Mouse (Mus musculus) spleen, adult 2 months (tissue): ENCODE measurements around the gene Prg2. TPM values are rescaled to one million over a fixed set of nuclear protein-coding genes. Genes with fewer than 3 reads are reported as not detected.
A peak's percentile ranks its signal among the peaks of the same experiment; 100 is the strongest.

Source experiments
- DNase-seq, 2 experiments: peaks; one replicate each; pipeline versions ENCODE4 v3.0.0 to v3.0.0-alpha.2; 2012 to 2021; ENCODE audit warnings: low spot score in 2 of 2, low read depth in 1 of 2
- H3K27ac ChIP-seq: fragments of 200-500 bp; 2 replicates; pipeline ENCODE4 v1.5.1; 2012; ENCODE audit warnings: low read length, inconsistent platforms; ENCODE audit not compliant: insufficient read depth
- H3K27me3 ChIP-seq: fragments of 200-500 bp; 2 replicates; pipeline ENCODE4 v1.6.1; 2012; ENCODE audit warnings: mild to moderate bottlenecking, moderate library complexity, low read length, inconsistent platforms; ENCODE audit not compliant: control insufficient read depth, insufficient read depth
- H3K36me3 ChIP-seq: fragments of 200-500 bp; 2 replicates; pipeline ENCODE4 v1.6.1; 2012; ENCODE audit warnings: mild to moderate bottlenecking, low read length, inconsistent platforms; ENCODE audit not compliant: control insufficient read depth, insufficient read depth
- H3K4me1 ChIP-seq: fragments of 200-500 bp; 2 replicates; pipeline ENCODE4 v1.6.1; 2011; ENCODE audit warnings: inconsistent platforms; ENCODE audit not compliant: control insufficient read depth, insufficient read depth, insufficient read length
- H3K4me3 ChIP-seq: fragments of 200-500 bp; 2 replicates; pipeline ENCODE4 v1.5.1; 2011; ENCODE audit warnings: mild to moderate bottlenecking, inconsistent platforms; ENCODE audit not compliant: insufficient read depth, insufficient read length; ENCODE audit errors: extremely low read depth
- CTCF ChIP-seq: fragments of 200-500 bp; IDR thresholded peaks from 2 replicates; pipeline ENCODE4 v1.5.1; 2011; ENCODE audit warnings: mild to moderate bottlenecking, inconsistent platforms; ENCODE audit not compliant: insufficient read depth, insufficient read length, insufficient replicate concordance; ENCODE audit errors: extremely low read depth
- POLR2A ChIP-seq: fragments of 200-500 bp; IDR thresholded peaks from 2 replicates; pipeline ENCODE4 v1.6.1; 2011; ENCODE audit warnings: low read depth, low read length, inconsistent platforms
- WGBS: fragments of 180-500 bp; shearing (Covaris S2); methylation state at CpG from one replicate; pipeline ENCODE4 v1.1.7; 2018; 5-methylcytosine and 5-hydroxymethylcytosine counted together
- polyA plus RNA-seq: library from polyadenylated mRNA; depleted of rRNA; stranded (reverse); fragments of >200 nt; gene quantifications from 2 replicates; pipeline ENCODE4 v1.2.3, GENCODE M21; 2012

Gene Prg2
- polyA plus RNA-seq, 1 experiment, result 14.5 TPM

DNA sequence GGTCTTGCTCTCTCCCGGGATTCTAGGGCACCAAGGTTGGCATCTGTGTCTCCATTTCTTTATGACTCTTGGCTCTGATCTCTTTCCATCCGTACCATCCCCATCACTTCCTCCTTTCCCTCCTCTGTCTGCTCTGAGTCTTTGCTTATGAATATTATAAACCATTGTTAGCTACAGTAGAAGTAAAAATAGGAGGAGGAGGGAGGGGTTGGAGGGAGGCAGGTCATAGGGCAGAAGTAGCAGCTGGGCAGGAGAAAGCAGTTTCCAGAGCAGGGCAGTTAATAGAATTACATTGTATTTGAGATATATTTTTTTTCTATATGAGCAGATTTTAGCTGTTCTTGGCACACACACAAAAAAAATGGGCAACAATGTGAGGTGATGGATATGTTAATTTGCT, 31.5 kb upstream of the Prg2 start:
- Histone ChIP-seq H3K4me3 (no peak overlapping the region), H3K4me1 (no peaks in the 10 kb centered on the region), H3K36me3 (peaks cover 16% of the 10 kb centered on the region), H3K27me3 (no peaks in the 10 kb centered on the region), H3K27ac (no peak overlapping the region)
- TF ChIP-seq CTCF (no peak), POLR2A (no peak)
- DNase-seq, result no peak
- WGBS, result 91% methylated on average over 2 of the region's 2 CpGs

DNA sequence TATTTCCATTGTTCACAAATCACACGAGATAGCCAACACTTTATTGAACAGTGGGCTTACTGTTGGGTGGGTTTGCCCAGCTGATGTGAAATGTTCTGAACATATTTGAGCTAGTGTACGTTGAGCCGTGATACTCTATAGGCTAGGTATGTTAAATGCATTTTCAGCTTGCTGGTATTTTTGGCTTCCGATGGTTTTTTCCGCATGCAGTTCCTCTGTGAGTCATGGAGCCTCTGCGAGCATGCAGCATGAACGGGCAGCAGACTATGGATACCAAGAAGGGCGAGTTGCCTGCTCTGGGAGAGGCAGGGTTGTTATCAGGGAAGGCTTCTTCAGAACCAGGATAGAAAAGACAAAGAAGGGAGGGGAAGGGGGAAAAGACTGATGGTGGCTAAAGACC, 29.2 kb upstream of the Prg2 start:
- Histone ChIP-seq H3K36me3 (peaks cover 16% of the 10 kb centered on the region), H3K4me1 (no peaks in the 10 kb centered on the region), H3K27me3 (no peaks in the 10 kb centered on the region), H3K4me3 (no peak overlapping the region), H3K27ac (no peak overlapping the region)
- no peak for TF ChIP-seq POLR2A
- no peak for TF ChIP-seq CTCF
- DNase-seq, result no peak
- 95% methylated on average over 8 of the region's 8 CpGs for WGBS

DNA sequence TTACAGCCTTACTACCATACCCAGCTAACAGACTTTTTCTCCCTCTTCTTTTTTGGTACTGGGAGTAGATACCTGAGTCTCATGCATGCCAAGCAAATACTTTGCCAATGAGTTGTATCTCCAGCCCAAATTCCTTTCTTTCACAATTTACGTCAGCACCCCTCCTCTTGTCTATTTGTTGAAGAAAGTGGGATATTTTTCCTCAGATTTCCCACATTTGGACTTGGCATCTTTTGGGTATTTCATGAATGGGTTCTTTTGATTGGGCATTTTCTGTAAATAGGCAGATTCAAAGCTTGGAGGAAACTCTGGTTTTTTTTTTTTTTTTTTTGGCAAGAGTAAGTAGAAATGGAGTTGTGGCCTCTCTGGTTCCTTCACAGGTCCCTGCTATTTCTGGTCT, 28.0 kb upstream of the Prg2 start:
- Histone ChIP-seq H3K4me3 (no peak overlapping the region), H3K36me3 (peaks cover 16% of the 10 kb centered on the region), H3K27me3 (no peaks in the 10 kb centered on the region), H3K27ac (no peak overlapping the region), H3K4me1 (no peaks in the 10 kb centered on the region)
- no peak for DNase-seq
- TF ChIP-seq CTCF (no peak), POLR2A (no peak)
- 98% methylated on average over 1 of the region's 1 CpGs for WGBS

GRCm38 (mm10) chr2:84952693-84953092, 27.6 kb upstream of the Prg2 start:
- no peaks in the 10 kb centered on the region for H3K27me3 ChIP-seq
- no peaks in the 10 kb centered on the region for H3K4me1 ChIP-seq
- TF ChIP-seq CTCF (no peak), POLR2A (no peak)
- no peak overlapping the region for H3K4me3 ChIP-seq
- H3K27ac ChIP-seq, result no peak overlapping the region
- DNase-seq, result no peak
- peaks cover 15% of the 10 kb centered on the region for H3K36me3 ChIP-seq
- WGBS, result 91% methylated on average over 4 of the region's 4 CpGs

DNA sequence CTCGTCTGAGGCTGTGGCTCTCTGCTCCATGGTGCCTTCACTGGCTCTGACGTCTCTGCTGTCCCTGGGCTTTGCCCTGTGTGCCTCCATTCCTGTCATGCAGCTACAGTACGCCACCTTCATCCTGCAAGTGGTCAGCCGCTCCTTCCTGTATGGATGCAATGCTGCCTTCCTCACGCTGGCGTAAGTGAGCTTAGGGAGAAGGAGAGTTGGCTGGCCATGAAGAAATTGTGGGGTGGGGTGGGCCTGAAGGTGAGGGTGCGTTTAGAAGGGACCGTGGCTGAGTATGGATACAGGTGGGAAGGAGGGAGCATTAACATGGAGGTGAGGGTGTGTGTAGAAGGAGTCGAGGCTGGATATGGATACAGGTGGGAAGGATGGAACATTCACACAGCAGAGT, 24.8 kb upstream of the Prg2 start:
- Histone ChIP-seq H3K27me3 (no peaks in the 10 kb centered on the region), H3K4me3 (no peak overlapping the region), H3K27ac (no peak overlapping the region), H3K4me1 (no peaks in the 10 kb centered on the region), H3K36me3 (peaks cover 4% of the 10 kb centered on the region; the same call in 1 of the 2 replicates)
- TF ChIP-seq CTCF (no peak), POLR2A (no peak)
- DNase-seq, result no peak
- 98% methylated on average over 9 of the region's 9 CpGs for WGBS

- peak; percentile 57 to 83 for DNase-seq
- Histone ChIP-seq H3K4me1 (peaks cover under 1% of the 10 kb centered on the region; the same call in 1 of the 2 replicates), H3K36me3 (0 out of 2 replicates have a peak, but pooled peaks cover 3% of the 10 kb centered on the region), H3K27ac (no peak overlapping the region), H3K4me3 (no peak overlapping the region), H3K27me3 (no peaks in the 10 kb centered on the region)
- TF ChIP-seq CTCF, result peak; percentile 95
- TF ChIP-seq POLR2A, result no peak
- 26% methylated on average over 5 of the region's 5 CpGs for WGBS
These were observed 24.0 kb upstream of the Prg2 start for GRCm38 (mm10) chr2:84956274-84956673.

GRCm38 (mm10) chr2:84958588-84959264, 21.5 kb upstream of the Prg2 start:
- Histone ChIP-seq H3K27ac (no peak overlapping the region), H3K4me3 (no peak overlapping the region), H3K4me1 (peaks cover 19% of the 10 kb centered on the region), H3K27me3 (no peaks in the 10 kb centered on the region), H3K36me3 (no peaks in the 10 kb centered on the region)
- no peak for DNase-seq
- 69% methylated on average over 11 of the region's 11 CpGs for WGBS
- TF ChIP-seq CTCF (no peak), POLR2A (no peak)
